Mouse (Mus musculus): ENCODE data around the gene Tas2r131. TPM values are rescaled to one million over a fixed set of nuclear protein-coding genes. Genes with fewer than 3 reads are reported as not detected.
"Not testable (repeated sequence)": the region's sequence is repeated elsewhere in the genome, so short reads cannot be mapped to it uniquely, and the experiment has no call there.

The Tas2r131 gene
- not detected in 2 replicates for polyA plus RNA-seq (2011; ENCODE audit: insufficient read depth, insufficient read length, low replicate concordance, missing spikeins)

- no peak within 1 kb of the TSS for H3K4me3 ChIP-seq (replicated peaks; ENCODE audit: control insufficient read depth, low read depth, low read length)
- WGBS = 46% methylated on average over 1 of the region's 1 CpGs
- H3K27ac ChIP-seq (ENCODE audit: control insufficient read depth, insufficient read depth, low read depth, low read length, poor library complexity) = no peak within 1 kb of the TSS
- TF ChIP-seq CTCF (IDR thresholded peaks at IDR 0.05; ENCODE audit: control insufficient read depth, insufficient read depth, low read length) (no peak), POLR2A (IDR thresholded peaks at IDR 0.05; ENCODE audit: borderline replicate concordance, control insufficient read depth, low read depth, low read length) (no peak)
- no peaks in the 10 kb centered on the region for H3K4me1 ChIP-seq (ENCODE audit: control insufficient read depth, insufficient read depth, low read length)
These were observed at the start of gene Tas2r131 for GRCm38 (mm10) chr6:132957819-132958218. Gene Tas2r131 (minus strand): TSS chr6:132957919.

DNA sequence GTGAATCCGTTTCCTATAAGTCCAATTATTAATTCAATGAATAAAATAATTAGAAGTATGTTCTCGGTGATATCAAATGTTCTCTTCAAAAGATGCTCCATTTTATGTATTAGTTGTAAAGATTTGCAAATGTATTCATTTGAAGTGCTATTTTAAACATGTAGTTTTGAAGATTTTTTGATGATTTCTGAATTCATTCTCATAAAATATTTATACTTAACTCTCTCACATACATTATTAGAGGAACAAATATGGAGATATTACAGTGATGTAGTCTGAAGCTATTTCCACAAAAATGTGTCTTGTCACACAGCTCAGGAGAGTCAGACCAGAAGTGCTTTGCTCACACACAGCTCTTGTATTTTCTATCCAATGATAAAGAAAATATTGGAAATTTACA lies 23.1 kb upstream of the Tas2r131 start, which contains the start of gene Tas2r109:
TSS of gene Tas2r109 (minus strand) at position 101 of the 400 bp plus-strand sequence.
- Histone ChIP-seq H3K27ac (ENCODE audit: control insufficient read depth, insufficient read depth, low read depth, low read length, poor library complexity) (no peak within 1 kb of the TSS), H3K4me1 (ENCODE audit: control insufficient read depth, insufficient read depth, low read length) (no peaks in the 10 kb centered on the region), H3K4me3 (replicated peaks; ENCODE audit: control insufficient read depth, low read depth, low read length) (no peak within 1 kb of the TSS)
- no peak for TF ChIP-seq CTCF (IDR thresholded peaks at IDR 0.05; ENCODE audit: control insufficient read depth, insufficient read depth, low read length)
- no peak for TF ChIP-seq POLR2A (IDR thresholded peaks at IDR 0.05; ENCODE audit: borderline replicate concordance, control insufficient read depth, low read depth, low read length)
- 61% methylated on average over 2 of the region's 2 CpGs for WGBS

DNA sequence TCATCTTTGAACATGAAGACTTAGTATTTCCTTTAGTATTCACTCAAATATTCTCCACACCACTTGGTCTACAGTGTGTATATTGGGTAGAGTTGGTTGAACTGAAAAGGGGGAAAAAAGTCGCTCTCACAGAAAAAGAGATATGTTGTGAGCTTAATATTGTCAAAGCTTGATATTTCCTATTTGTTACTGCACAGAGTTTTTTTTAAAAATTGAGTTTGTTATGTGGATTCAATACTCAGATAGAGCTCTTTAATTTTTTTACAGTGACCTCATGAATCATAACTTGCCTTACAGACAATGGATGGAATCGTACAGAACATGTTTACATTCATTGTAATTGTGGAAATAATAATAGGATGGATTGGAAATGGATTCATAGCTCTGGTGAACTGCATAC lies 6.9 kb downstream of the Tas2r131 start, which contains the start of gene Tas2r129:
TSS of gene Tas2r129 (plus strand) at position 301 of the 400 bp plus-strand sequence.
- 64% methylated on average over 2 of the region's 2 CpGs for WGBS
- TF ChIP-seq CTCF (IDR thresholded peaks at IDR 0.05; ENCODE audit: control insufficient read depth, insufficient read depth, low read length) (no peak), POLR2A (IDR thresholded peaks at IDR 0.05; ENCODE audit: borderline replicate concordance, control insufficient read depth, low read depth, low read length) (no peak)
- no peak within 1 kb of the TSS for H3K27ac ChIP-seq (ENCODE audit: control insufficient read depth, insufficient read depth, low read depth, low read length, poor library complexity)
- no peaks in the 10 kb centered on the region for H3K4me1 ChIP-seq (ENCODE audit: control insufficient read depth, insufficient read depth, low read length)
- H3K4me3 ChIP-seq (replicated peaks; ENCODE audit: control insufficient read depth, low read depth, low read length) = no peak within 1 kb of the TSS

GRCm38 (mm10) chr6:132941376-132941775 lies 16.3 kb downstream of the Tas2r131 start:
- H3K4me1 ChIP-seq (ENCODE audit: control insufficient read depth, insufficient read depth, low read length); H3K27ac ChIP-seq (ENCODE audit: control insufficient read depth, insufficient read depth, low read depth, low read length, poor library complexity); H3K4me3 ChIP-seq (replicated peaks; ENCODE audit: control insufficient read depth, low read depth, low read length): not testable (repeated sequence)

DNA sequence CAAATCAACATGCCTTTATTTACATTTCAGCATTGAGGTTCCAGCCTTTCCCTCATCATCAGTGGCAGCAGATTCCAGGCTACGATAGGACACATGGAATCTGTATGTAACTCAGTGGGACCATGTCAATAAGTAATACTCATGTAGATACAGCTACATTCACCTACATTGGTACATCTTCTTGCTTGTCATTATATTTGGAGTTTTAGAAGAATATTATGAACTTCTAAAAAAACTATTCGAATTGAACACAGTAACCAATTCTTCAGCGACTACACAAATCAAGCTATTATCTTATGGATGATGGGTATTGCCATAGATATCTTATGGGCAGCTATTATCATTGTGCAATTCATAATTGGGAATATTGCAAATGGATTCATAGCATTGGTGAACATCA lies 48.4 kb downstream of the Tas2r131 start, which contains the start of gene Tas2r125:
TSS of gene Tas2r125 (plus strand) at position 301 of the 400 bp plus-strand sequence.
- H3K4me3 ChIP-seq (replicated peaks; ENCODE audit: control insufficient read depth, low read depth, low read length) = no peak within 1 kb of the TSS
- 75% methylated on average over 3 of the region's 3 CpGs for WGBS
- H3K27ac ChIP-seq (ENCODE audit: control insufficient read depth, insufficient read depth, low read depth, low read length, poor library complexity) = no peak within 1 kb of the TSS
- no peaks in the 10 kb centered on the region for H3K4me1 ChIP-seq (ENCODE audit: control insufficient read depth, insufficient read depth, low read length)
- TF ChIP-seq POLR2A (IDR thresholded peaks at IDR 0.05; ENCODE audit: borderline replicate concordance, control insufficient read depth, low read depth, low read length) (no peak), CTCF (IDR thresholded peaks at IDR 0.05; ENCODE audit: control insufficient read depth, insufficient read depth, low read length) (no peak)

Other genes starting within 250 kb of the Tas2r131 start
- gene Tas2r122, start 246.0 kb downstream of the Tas2r131 start, polyA plus RNA-seq (2011; ENCODE audit: insufficient read depth, insufficient read length, low replicate concordance, missing spikeins) = not detected in 2 replicates
- not detected in 2 replicates for gene Tas2r115, start 219.9 kb downstream of the Tas2r131 start, polyA plus RNA-seq (2011; ENCODE audit: insufficient read depth, insufficient read length, low replicate concordance, missing spikeins)
- gene Tas2r124, start 203.2 kb downstream of the Tas2r131 start, polyA plus RNA-seq (2011; ENCODE audit: insufficient read depth, insufficient read length, low replicate concordance, missing spikeins) = not detected in 2 replicates
- not detected in 2 replicates for gene Tas2r102, start 195.8 kb downstream of the Tas2r131 start, polyA plus RNA-seq (2011; ENCODE audit: insufficient read depth, insufficient read length, low replicate concordance, missing spikeins)
- gene Tas2r136, start 179.8 kb downstream of the Tas2r131 start, polyA plus RNA-seq (2011; ENCODE audit: insufficient read depth, insufficient read length, low replicate concordance, missing spikeins) = not detected in 2 replicates
- not detected in 2 replicates for gene Tas2r117, start 155.1 kb downstream of the Tas2r131 start, polyA plus RNA-seq (2011; ENCODE audit: insufficient read depth, insufficient read length, low replicate concordance, missing spikeins)
- not detected in 2 replicates for gene Tas2r123, start 110.8 kb downstream of the Tas2r131 start, polyA plus RNA-seq (2011; ENCODE audit: insufficient read depth, insufficient read length, low replicate concordance, missing spikeins)
- gene Tas2r116, start 102.5 kb downstream of the Tas2r131 start, polyA plus RNA-seq (2011; ENCODE audit: insufficient read depth, insufficient read length, low replicate concordance, missing spikeins) = not detected in 2 replicates
- gene Tas2r110, start 89.9 kb downstream of the Tas2r131 start, polyA plus RNA-seq (2011; ENCODE audit: insufficient read depth, insufficient read length, low replicate concordance, missing spikeins) = not detected in 2 replicates
- not detected in 2 replicates for gene Tas2r113, start 64.9 kb downstream of the Tas2r131 start, polyA plus RNA-seq (2011; ENCODE audit: insufficient read depth, insufficient read length, low replicate concordance, missing spikeins)
- not detected in 2 replicates for gene Tas2r125, start 48.3 kb downstream of the Tas2r131 start, polyA plus RNA-seq (2011; ENCODE audit: insufficient read depth, insufficient read length, low replicate concordance, missing spikeins)
- gene Tas2r129, start 6.8 kb downstream of the Tas2r131 start, polyA plus RNA-seq (2011; ENCODE audit: insufficient read depth, insufficient read length, low replicate concordance, missing spikeins) = not detected in 2 replicates
- not detected in 2 replicates for gene Tas2r109, start 23.0 kb upstream of the Tas2r131 start, polyA plus RNA-seq (2011; ENCODE audit: insufficient read depth, insufficient read length, low replicate concordance, missing spikeins)
- gene Tas2r103, start 79.2 kb upstream of the Tas2r131 start, polyA plus RNA-seq (2011; ENCODE audit: insufficient read depth, insufficient read length, low replicate concordance, missing spikeins) = not detected in 2 replicates
- gene Tas2r140, start 97.9 kb upstream of the Tas2r131 start, polyA plus RNA-seq (2011; ENCODE audit: insufficient read depth, insufficient read length, low replicate concordance, missing spikeins) = not detected in 2 replicates
- 12.0 and 18.1 TPM in 2 replicates for gene Smim10l1, start 147.0 kb upstream of the Tas2r131 start, polyA plus RNA-seq (2011; ENCODE audit: insufficient read depth, insufficient read length, low replicate concordance, missing spikeins)